Mouse (Mus musculus): ENCODE data around the gene 4930412O13Rik.

GRCm38 (mm10) chr2:9883803-9884532 lies 2.9 kb downstream of the 4930412O13Rik start:
- TF ChIP-seq MAFK (IDR thresholded peaks at IDR 0.05; ENCODE audit: insufficient read depth, low read depth, low read length) = no peak
- TF ChIP-seq CHD2 (IDR thresholded peaks at IDR 0.05; ENCODE audit: low read depth, low read length) = no peak
- 0 out of 2 replicates have a peak, but pooled peaks have one; percentile 34 for TF ChIP-seq HCFC1 (IDR thresholded peaks at IDR 0.05; ENCODE audit: borderline replicate concordance, insufficient read depth, low read length)

All from ES-E14 (cell line).